ENCODE assay signal across 20 mouse cellular contexts in genomic region chr1:63473696-63474095, GRCm38 (mm10). TPM values are rescaled to one million over a fixed set of nuclear protein-coding genes. Genes with fewer than 3 reads are reported as not detected.
A peak's percentile ranks its signal among the peaks of the same experiment; 100 is the strongest.
DNase-seq lines count a peak whose midpoint lies in the region; ATAC-seq and TF ChIP-seq lines count a peak whose summit lies in the region.
"Had no signal": no experiment of that assay in that cellular context is flagged by ENCODE, and none has a peak within 500 bp of the region (broad histone marks: within the 10 kb centered on the region; RNA-seq: fewer than 3 reads in every experiment).

No protein-coding gene starts in this region.

- 0 out of 2 replicates have a peak, but pooled peaks cover 4% of the 10 kb centered on the region for H3K36me3 ChIP-seq in hindbrain, postnatal 0 days (ENCODE audit: insufficient read depth, low read length)
- H3K36me3 ChIP-seq in hindbrain, embryonic 12.5 days = no peaks in the 10 kb centered on the region
- H3K36me3 ChIP-seq in midbrain, embryonic 11.5 days (ENCODE audit: control insufficient read depth, insufficient read depth, low read length) = no peaks in the 10 kb centered on the region
- no peaks in the 10 kb centered on the region for H3K36me3 ChIP-seq in midbrain, postnatal 0 days (ENCODE audit: insufficient read depth, low read length)
- H3K36me3 ChIP-seq in forebrain, embryonic 14.5 days (ENCODE audit: control insufficient read depth, insufficient read depth, low read length) = no peaks in the 10 kb centered on the region
- H3K36me3 ChIP-seq in midbrain, embryonic 15.5 days (replicated peaks) = no peaks in the 10 kb centered on the region
- H3K36me3 ChIP-seq: embryonic facial prominence, embryonic 15.5 days; heart, embryonic 12.5 days; liver, embryonic 13.5 days had no signal

- H3K4me2 ChIP-seq in hindbrain, postnatal 0 days (ENCODE audit: low read depth, low read length) = no peak overlapping the region
- no peak overlapping the region for H3K4me2 ChIP-seq in hindbrain, embryonic 12.5 days (replicated peaks)
- H3K4me2 ChIP-seq in midbrain, embryonic 11.5 days = no peak overlapping the region
- no peak overlapping the region for H3K4me2 ChIP-seq in midbrain, postnatal 0 days (ENCODE audit: low read depth, low read length, poor library complexity, severe bottlenecking)
- peak overlapping the region; percentile 8; the same call in 1 of the 2 replicates for H3K4me2 ChIP-seq in forebrain, embryonic 14.5 days (ENCODE audit: low read length)
- no peak overlapping the region for H3K4me2 ChIP-seq in midbrain, embryonic 15.5 days
- H3K4me2 ChIP-seq: embryonic facial prominence, embryonic 15.5 days; heart, embryonic 12.5 days; liver, embryonic 13.5 days had no signal

- ATAC-seq in hindbrain, postnatal 0 days = no peak
- ATAC-seq in hindbrain, embryonic 12.5 days (ENCODE audit: low FRiP score) = no peak
- no peak for ATAC-seq in midbrain, embryonic 11.5 days (ENCODE audit: low FRiP score)
- ATAC-seq in midbrain, postnatal 0 days (ENCODE audit: low FRiP score) = no peak
- ATAC-seq in forebrain, embryonic 14.5 days = peak; percentile 57
- no peak for ATAC-seq in midbrain, embryonic 15.5 days (replicated peaks)
- ATAC-seq: intestine, postnatal 0 days; Patski had no signal

- H3K27me3 ChIP-seq in hindbrain, postnatal 0 days (ENCODE audit: insufficient read depth, low read length) = no peaks in the 10 kb centered on the region
- H3K27me3 ChIP-seq in hindbrain, embryonic 12.5 days = no peaks in the 10 kb centered on the region
- no peaks in the 10 kb centered on the region for H3K27me3 ChIP-seq in midbrain, embryonic 11.5 days (ENCODE audit: control insufficient read depth, insufficient read depth, low read length)
- no peaks in the 10 kb centered on the region for H3K27me3 ChIP-seq in midbrain, postnatal 0 days (ENCODE audit: insufficient read depth, low read length)
- H3K27me3 ChIP-seq in forebrain, embryonic 14.5 days (replicated peaks; ENCODE audit: control insufficient read depth, insufficient read depth, low read length) = no peaks in the 10 kb centered on the region
- H3K27me3 ChIP-seq in midbrain, embryonic 15.5 days (replicated peaks) = no peaks in the 10 kb centered on the region
- H3K27me3 ChIP-seq: embryonic facial prominence, embryonic 15.5 days; heart, embryonic 12.5 days; liver, embryonic 13.5 days had no signal

- H3K9ac ChIP-seq in hindbrain, postnatal 0 days (replicated peaks; ENCODE audit: low read length) = no peak overlapping the region
- H3K9ac ChIP-seq in hindbrain, embryonic 12.5 days = no peak overlapping the region
- H3K9ac ChIP-seq in midbrain, embryonic 11.5 days (ENCODE audit: low read length) = no peak overlapping the region
- no peak overlapping the region for H3K9ac ChIP-seq in midbrain, postnatal 0 days (replicated peaks; ENCODE audit: low read length, poor library complexity, severe bottlenecking)
- H3K9ac ChIP-seq in forebrain, embryonic 14.5 days (ENCODE audit: low read length) = peak overlapping the region; percentile 38; the same call in 1 of the 2 replicates
- no peak overlapping the region for H3K9ac ChIP-seq in midbrain, embryonic 15.5 days
- H3K9ac ChIP-seq: embryonic facial prominence, embryonic 15.5 days; heart, embryonic 12.5 days; liver, embryonic 13.5 days had no signal

- 0 out of 2 replicates have a peak overlapping the region, but pooled peaks have one; percentile 2 for H3K27ac ChIP-seq in hindbrain, postnatal 0 days
- H3K27ac ChIP-seq in hindbrain, embryonic 12.5 days = no peak overlapping the region
- no peak overlapping the region for H3K27ac ChIP-seq in midbrain, embryonic 11.5 days (ENCODE audit: low read depth, low read length)
- no peak overlapping the region for H3K27ac ChIP-seq in midbrain, postnatal 0 days (ENCODE audit: low read depth, low read length)
- peak overlapping the region; percentile 40; the same call in 1 of the 2 replicates for H3K27ac ChIP-seq in forebrain, embryonic 14.5 days (ENCODE audit: low read depth, low read length)
- 0 out of 2 replicates have a peak overlapping the region, but pooled peaks have one; percentile 11 for H3K27ac ChIP-seq in midbrain, embryonic 15.5 days
- H3K27ac ChIP-seq: embryonic facial prominence, embryonic 15.5 days; liver, embryonic 13.5 days had no signal

- DNase-seq in hindbrain, postnatal 0 days (ENCODE audit: low spot score) = no peak
- DNase-seq in midbrain, embryonic 11.5 days (ENCODE audit: low spot score, missing footprints) = peak; percentile 81
- DNase-seq in midbrain, postnatal 0 days (ENCODE audit: low spot score) = no peak
- peak; percentile 38 for DNase-seq in forebrain, embryonic 14.5 days (ENCODE audit: low spot score)
- DNase-seq in gastrocnemius, postnatal 10 days = no peak
- no peak for DNase-seq in heart, postnatal 10 days
- DNase-seq: B cell, adult 2 months; cerebellum, postnatal 36 days; layer of hippocampus, adult 9-11 months; liver, embryonic 13.5 days; lung, postnatal 10 days; thymus, adult 2 months had no signal

- no peak for TF ChIP-seq CTCF in hindbrain, postnatal 0 days (IDR thresholded peaks at IDR 0.05; ENCODE audit: low read depth)
- TF ChIP-seq CTCF in midbrain, postnatal 0 days (IDR thresholded peaks at IDR 0.05) = no peak

- 25% methylated on average over 8 of the region's 8 CpGs for WGBS in hindbrain, postnatal 0 days
- 32% methylated on average over 8 of the region's 8 CpGs for WGBS in hindbrain, embryonic 12.5 days
- WGBS in midbrain, embryonic 11.5 days = 42% methylated on average over 8 of the region's 8 CpGs
- WGBS in midbrain, postnatal 0 days = 28% methylated on average over 8 of the region's 8 CpGs
- 7% methylated on average over 8 of the region's 8 CpGs for WGBS in forebrain, embryonic 14.5 days
- 21% methylated on average over 8 of the region's 8 CpGs for WGBS in midbrain, embryonic 15.5 days

- no peaks in the 10 kb centered on the region for H3K9me3 ChIP-seq in hindbrain, postnatal 0 days (ENCODE audit: low read length)
- H3K9me3 ChIP-seq in hindbrain, embryonic 12.5 days (replicated peaks) = no peaks in the 10 kb centered on the region
- no peaks in the 10 kb centered on the region for H3K9me3 ChIP-seq in midbrain, embryonic 11.5 days (ENCODE audit: control insufficient read depth, low read length)
- no peaks in the 10 kb centered on the region for H3K9me3 ChIP-seq in midbrain, postnatal 0 days (ENCODE audit: low read length)
- no peaks in the 10 kb centered on the region for H3K9me3 ChIP-seq in forebrain, embryonic 14.5 days (replicated peaks; ENCODE audit: control insufficient read depth, low read length)
- H3K9me3 ChIP-seq in midbrain, embryonic 15.5 days = no peaks in the 10 kb centered on the region
- H3K9me3 ChIP-seq: embryonic facial prominence, embryonic 15.5 days; heart, embryonic 12.5 days; liver, embryonic 13.5 days; megakaryocyte, embryonic 14.5 days had no signal

- intact Hi-C loops in heart, postnatal 10 days (cut with DNase I) = no loop called here

- H3K4me1 ChIP-seq in hindbrain, postnatal 0 days (ENCODE audit: insufficient read depth, low read length) = no peaks in the 10 kb centered on the region
- peaks cover 6% of the 10 kb centered on the region; the same call in 1 of the 2 replicates for H3K4me1 ChIP-seq in hindbrain, embryonic 12.5 days
- H3K4me1 ChIP-seq in midbrain, embryonic 11.5 days (ENCODE audit: control insufficient read depth, insufficient read depth, low read length) = peaks cover 14% of the 10 kb centered on the region
- no peaks in the 10 kb centered on the region; the same call in 1 of the 2 replicates for H3K4me1 ChIP-seq in midbrain, postnatal 0 days (ENCODE audit: insufficient read depth, low read length)
- peaks cover 22% of the 10 kb centered on the region for H3K4me1 ChIP-seq in forebrain, embryonic 14.5 days (ENCODE audit: control insufficient read depth, insufficient read depth, low read length)
- H3K4me1 ChIP-seq in midbrain, embryonic 15.5 days = peaks cover 14% of the 10 kb centered on the region
- H3K4me1 ChIP-seq: embryonic facial prominence, embryonic 15.5 days; heart, embryonic 12.5 days; liver, embryonic 13.5 days; megakaryocyte, embryonic 14.5 days had no signal

- no peak overlapping the region for H3K4me3 ChIP-seq in hindbrain, postnatal 0 days (ENCODE audit: low read length)
- no peak overlapping the region for H3K4me3 ChIP-seq in hindbrain, embryonic 12.5 days
- H3K4me3 ChIP-seq in midbrain, embryonic 11.5 days (ENCODE audit: low read depth, low read length) = no peak overlapping the region
- no peak overlapping the region for H3K4me3 ChIP-seq in midbrain, postnatal 0 days (ENCODE audit: low read depth, low read length)
- no peak overlapping the region for H3K4me3 ChIP-seq in forebrain, embryonic 14.5 days (ENCODE audit: low read depth, low read length)
- no peak overlapping the region for H3K4me3 ChIP-seq in midbrain, embryonic 15.5 days
- H3K4me3 ChIP-seq: embryonic facial prominence, embryonic 15.5 days; heart, embryonic 12.5 days; liver, embryonic 13.5 days; megakaryocyte, embryonic 14.5 days had no signal

RNA-seq across cellular contexts. Expression of gene Adam23, which starts 28.0 kb away (rescaled TPM):
- 46.5 and 62.1 TPM in 2 replicates for total RNA-seq in hindbrain, postnatal 0 days (2014; rRNA removed)
- polyA plus RNA-seq in hindbrain, postnatal 0 days (2015; fragmentation: Nextera tagmentation; extraction: Ambion mirVana) = 19.2 and 19.9 TPM in 2 replicates
- polyA plus RNA-seq in hindbrain, embryonic 12.5 days (2016; fragmentation: Nextera tagmentation; extraction: Ambion mirVana) = 11.4 and 13.4 TPM in 2 replicates
- polyA plus RNA-seq in midbrain, embryonic 11.5 days (2014; fragmentation: Nextera tagmentation; extraction: Ambion mirVana) = 8.0 and 9.1 TPM in 2 replicates
- total RNA-seq in midbrain, postnatal 0 days (2014; rRNA removed) = 64.0 and 65.3 TPM in 2 replicates
- 15.5 and 19.5 TPM in 2 replicates for polyA plus RNA-seq in midbrain, postnatal 0 days (2015; fragmentation: Nextera tagmentation; extraction: Ambion mirVana)
- 6.6 and 8.2 TPM in 2 replicates for polyA plus RNA-seq in forebrain, embryonic 14.5 days (2014; fragmentation: Nextera tagmentation; extraction: Ambion mirVana)
- 14.3 and 14.4 TPM in 2 replicates for polyA plus RNA-seq in midbrain, embryonic 15.5 days (2015; fragmentation: Nextera tagmentation; extraction: Ambion mirVana)
- 10 to 100 TPM in 1 of 2 experiments, 1 to 10 TPM in 1; 9.7 to 11.8 TPM for total RNA-seq in gastrocnemius, postnatal 10 days (2021)
- total RNA-seq in heart, postnatal 10 days (2021) = 1 to 10 TPM; 2.2 to 4.2 TPM
- total RNA-seq: hematopoietic stem cell, adult 5-6 weeks had no signal
- polyA plus RNA-seq: Patski had no signal

Comparison
In these comparisons a context has a peak if more than half of its experiments do, and no peak if none do; other contexts are left out.
1. DNase-seq: peak in midbrain, embryonic 11.5 days (single experiment) and forebrain, embryonic 14.5 days (single experiment); none in hindbrain, postnatal 0 days (single experiment), midbrain, postnatal 0 days (single experiment), gastrocnemius, postnatal 10 days (single experiment) and heart, postnatal 10 days (0 of 2).
2. H3K27ac ChIP-seq: peak in hindbrain, postnatal 0 days (single experiment), forebrain, embryonic 14.5 days (single experiment) and midbrain, embryonic 15.5 days (single experiment); none in hindbrain, embryonic 12.5 days (single experiment), midbrain, embryonic 11.5 days (single experiment) and midbrain, postnatal 0 days (single experiment).